Mouse (Mus musculus): ENCODE measurements at regions not wholly inside any gene's neighbourhood (a gene's known extent, or its start where the extent isn't known, plus 50 kb on each side); places are given as distances from the start of the nearest gene placed in this dataset.

DNA sequence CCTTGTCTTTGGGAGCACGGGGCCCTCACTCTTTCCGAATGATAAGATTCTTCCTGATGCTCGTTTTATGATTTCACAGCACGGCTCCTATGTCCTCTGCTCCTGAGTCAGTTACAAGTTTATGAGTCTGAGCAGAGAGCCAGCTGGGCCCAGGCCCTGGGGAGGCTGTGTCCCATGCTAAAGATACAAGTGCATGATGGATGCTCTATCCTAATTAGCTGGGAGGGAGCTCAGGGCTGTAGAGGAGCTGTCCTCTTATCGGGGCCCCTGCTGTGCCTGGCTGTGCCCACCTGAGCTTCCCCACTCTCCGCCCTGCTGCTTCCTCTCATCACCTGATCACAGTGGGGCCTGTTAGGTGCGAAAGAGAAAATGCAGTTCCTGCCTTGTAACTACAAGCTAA is 65.3 kb upstream of the Slc35c1 start:
- DNase-seq (ENCODE audit: low spot score) (no peak), ATAC-seq (ENCODE audit: insufficient read depth, low FRiP score, low TSS enrichment) (peak; percentile 58)
- Histone ChIP-seq H3K4me3 (ENCODE audit: low read depth, low read length) (no peak overlapping the region), H3K9ac (ENCODE audit: low read length) (no peak overlapping the region), H3K36me3 (ENCODE audit: control insufficient read depth, insufficient read depth, low read length) (no peaks in the 10 kb centered on the region), H3K4me2 (ENCODE audit: low read depth) (no peak overlapping the region), H3K27ac (ENCODE audit: low read depth, low read length) (no peak overlapping the region), H3K27me3 (ENCODE audit: control insufficient read depth, insufficient read depth, low read length) (no peaks in the 10 kb centered on the region), H3K9me3 (ENCODE audit: control insufficient read depth, low read length) (no peaks in the 10 kb centered on the region), H3K4me1 (ENCODE audit: control insufficient read depth, insufficient read depth, low read length) (no peaks in the 10 kb centered on the region)
- WGBS: 47% methylated on average over 7 of the region's 7 CpGs

DNA sequence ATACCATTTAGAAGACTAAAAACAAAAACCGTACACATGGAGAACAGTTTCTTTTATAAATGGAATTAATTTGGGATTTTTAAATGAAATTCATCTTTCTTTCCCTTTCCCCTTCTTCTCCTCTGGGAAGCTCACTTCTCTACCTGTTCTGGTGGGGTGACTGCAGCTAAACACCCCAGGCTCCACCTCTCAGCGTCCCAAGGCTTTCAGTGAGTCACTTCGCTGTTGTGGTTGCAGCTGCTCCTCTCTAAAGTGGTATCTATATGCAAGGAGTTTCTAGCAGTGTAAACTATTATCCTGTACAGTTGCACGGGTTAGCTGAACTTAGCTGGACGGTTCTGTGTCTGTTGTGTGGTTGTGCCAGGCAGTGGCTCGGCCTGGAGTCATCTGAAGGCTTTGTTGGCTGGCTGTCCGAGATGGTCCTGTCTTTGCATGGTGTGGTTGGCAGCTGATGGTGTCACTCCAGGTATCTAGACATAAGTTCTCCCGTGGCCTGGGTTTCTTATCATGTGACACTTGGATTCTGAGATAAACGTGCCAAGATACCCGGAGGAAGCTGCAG is 64.8 kb upstream of the Slc35c1 start:
- WGBS: 83% methylated on average over 10 of the region's 10 CpGs
- DNase-seq (ENCODE audit: low spot score) (no peak), ATAC-seq (ENCODE audit: insufficient read depth, low FRiP score, low TSS enrichment) (no peak)
- no peaks in the 10 kb centered on the region for H3K27me3 ChIP-seq (ENCODE audit: control insufficient read depth, insufficient read depth, low read length)
- H3K4me3 ChIP-seq (ENCODE audit: low read depth, low read length): no peak overlapping the region
- no peak overlapping the region for H3K9ac ChIP-seq (ENCODE audit: low read length)
- H3K4me2 ChIP-seq (ENCODE audit: low read depth): no peak overlapping the region
- H3K9me3 ChIP-seq (ENCODE audit: control insufficient read depth, low read length): no peaks in the 10 kb centered on the region
- no peaks in the 10 kb centered on the region for H3K4me1 ChIP-seq (ENCODE audit: control insufficient read depth, insufficient read depth, low read length)
- H3K36me3 ChIP-seq (ENCODE audit: control insufficient read depth, insufficient read depth, low read length): no peaks in the 10 kb centered on the region
- H3K27ac ChIP-seq (ENCODE audit: low read depth, low read length): no peak overlapping the region

- Histone ChIP-seq H3K4me3 (ENCODE audit: low read depth, low read length) (no peak overlapping the region), H3K36me3 (ENCODE audit: control insufficient read depth, insufficient read depth, low read length) (no peaks in the 10 kb centered on the region), H3K4me2 (ENCODE audit: low read depth) (no peak overlapping the region), H3K27me3 (ENCODE audit: control insufficient read depth, insufficient read depth, low read length) (no peaks in the 10 kb centered on the region), H3K4me1 (ENCODE audit: control insufficient read depth, insufficient read depth, low read length) (no peaks in the 10 kb centered on the region), H3K9me3 (ENCODE audit: control insufficient read depth, low read length) (no peaks in the 10 kb centered on the region), H3K27ac (ENCODE audit: low read depth, low read length) (no peak overlapping the region), H3K9ac (ENCODE audit: low read length) (no peak overlapping the region)
- WGBS: 92% methylated on average over 9 of the region's 9 CpGs
- ATAC-seq (ENCODE audit: insufficient read depth, low FRiP score, low TSS enrichment) (no peak), DNase-seq (ENCODE audit: low spot score) (no peak)
Measured at GRCm38 (mm10) chr2:92524346-92524905, 64.1 kb upstream of the Slc35c1 start.

DNA sequence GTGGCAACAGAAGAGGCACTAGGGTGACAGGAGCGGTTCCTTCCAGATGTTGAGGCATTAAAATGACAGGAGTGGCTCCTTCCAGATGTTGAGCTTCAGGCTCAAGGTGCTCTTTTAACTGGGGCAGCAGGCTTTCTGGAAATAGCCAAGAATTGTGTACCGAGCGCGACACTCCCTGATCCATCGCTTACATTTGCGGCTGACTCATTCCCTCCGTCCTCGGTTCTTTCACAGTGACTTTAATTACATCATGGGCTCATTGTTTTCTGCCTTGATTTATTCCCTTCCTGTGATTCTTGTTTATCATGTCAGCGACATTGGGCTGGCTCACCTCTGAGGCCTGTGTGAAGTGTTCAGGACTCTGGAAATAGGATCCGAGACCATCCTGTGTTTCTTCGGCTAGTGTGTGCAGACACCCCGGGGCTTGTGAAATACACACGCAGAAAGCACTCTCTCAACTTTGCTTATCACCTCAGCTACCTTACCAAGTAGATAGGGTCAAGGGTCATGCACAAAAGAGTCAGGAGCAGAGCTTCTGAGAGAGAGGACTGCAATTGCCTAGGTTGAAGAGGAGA is 63.1 kb upstream of the Slc35c1 start:
- H3K4me1 ChIP-seq (ENCODE audit: control insufficient read depth, insufficient read depth, low read length): no peaks in the 10 kb centered on the region
- no peaks in the 10 kb centered on the region for H3K9me3 ChIP-seq (ENCODE audit: control insufficient read depth, low read length)
- no peak overlapping the region for H3K4me3 ChIP-seq (ENCODE audit: low read depth, low read length)
- no peaks in the 10 kb centered on the region for H3K36me3 ChIP-seq (ENCODE audit: control insufficient read depth, insufficient read depth, low read length)
- no peaks in the 10 kb centered on the region for H3K27me3 ChIP-seq (ENCODE audit: control insufficient read depth, insufficient read depth, low read length)
- DNase-seq (ENCODE audit: low spot score): no peak
- ATAC-seq (ENCODE audit: insufficient read depth, low FRiP score, low TSS enrichment): no peak
- no peak overlapping the region for H3K9ac ChIP-seq (ENCODE audit: low read length)
- no peak overlapping the region for H3K4me2 ChIP-seq (ENCODE audit: low read depth)
- H3K27ac ChIP-seq (ENCODE audit: low read depth, low read length): no peak overlapping the region
- 83% methylated on average over 13 of the region's 13 CpGs for WGBS

- no peak overlapping the region for H3K9ac ChIP-seq (ENCODE audit: low read length)
- no peak overlapping the region for H3K4me2 ChIP-seq (ENCODE audit: low read depth)
- DNase-seq (ENCODE audit: low spot score): no peak
- H3K27ac ChIP-seq (ENCODE audit: low read depth, low read length): no peak overlapping the region
- H3K27me3 ChIP-seq (ENCODE audit: control insufficient read depth, insufficient read depth, low read length): no peaks in the 10 kb centered on the region
- H3K4me3 ChIP-seq (ENCODE audit: low read depth, low read length): no peak overlapping the region
- no peaks in the 10 kb centered on the region for H3K36me3 ChIP-seq (ENCODE audit: control insufficient read depth, insufficient read depth, low read length)
- H3K4me1 ChIP-seq (ENCODE audit: control insufficient read depth, insufficient read depth, low read length): no peaks in the 10 kb centered on the region
- 86% methylated on average over 8 of the region's 8 CpGs for WGBS
- ATAC-seq (ENCODE audit: insufficient read depth, low FRiP score, low TSS enrichment): no peak
- H3K9me3 ChIP-seq (ENCODE audit: control insufficient read depth, low read length): no peaks in the 10 kb centered on the region
Measured at GRCm38 (mm10) chr2:92521527-92521926, 61.2 kb upstream of the Slc35c1 start.

GRCm38 (mm10) chr2:92519396-92519795 is 59.1 kb upstream of the Slc35c1 start:
- DNase-seq (ENCODE audit: low spot score) (no peak), ATAC-seq (ENCODE audit: insufficient read depth, low FRiP score, low TSS enrichment) (no peak)
- Histone ChIP-seq H3K9me3 (ENCODE audit: control insufficient read depth, low read length) (no peaks in the 10 kb centered on the region), H3K27me3 (ENCODE audit: control insufficient read depth, insufficient read depth, low read length) (no peaks in the 10 kb centered on the region), H3K36me3 (ENCODE audit: control insufficient read depth, insufficient read depth, low read length) (no peaks in the 10 kb centered on the region), H3K27ac (ENCODE audit: low read depth, low read length) (no peak overlapping the region), H3K4me3 (ENCODE audit: low read depth, low read length) (no peak overlapping the region), H3K4me1 (ENCODE audit: control insufficient read depth, insufficient read depth, low read length) (no peaks in the 10 kb centered on the region), H3K9ac (ENCODE audit: low read length) (no peak overlapping the region), H3K4me2 (ENCODE audit: low read depth) (no peak overlapping the region)
- WGBS: 88% methylated on average over 8 of the region's 8 CpGs

GRCm38 (mm10) chr2:92518891-92519290 is 58.6 kb upstream of the Slc35c1 start:
- Histone ChIP-seq H3K4me3 (ENCODE audit: low read depth, low read length) (no peak overlapping the region), H3K4me2 (ENCODE audit: low read depth) (no peak overlapping the region), H3K9me3 (ENCODE audit: control insufficient read depth, low read length) (no peaks in the 10 kb centered on the region), H3K36me3 (ENCODE audit: control insufficient read depth, insufficient read depth, low read length) (no peaks in the 10 kb centered on the region), H3K27me3 (ENCODE audit: control insufficient read depth, insufficient read depth, low read length) (no peaks in the 10 kb centered on the region), H3K4me1 (ENCODE audit: control insufficient read depth, insufficient read depth, low read length) (no peaks in the 10 kb centered on the region), H3K27ac (ENCODE audit: low read depth, low read length) (no peak overlapping the region), H3K9ac (ENCODE audit: low read length) (no peak overlapping the region)
- ATAC-seq (ENCODE audit: insufficient read depth, low FRiP score, low TSS enrichment) (no peak), DNase-seq (ENCODE audit: low spot score) (no peak)
- WGBS: 82% methylated on average over 8 of the region's 8 CpGs

DNA sequence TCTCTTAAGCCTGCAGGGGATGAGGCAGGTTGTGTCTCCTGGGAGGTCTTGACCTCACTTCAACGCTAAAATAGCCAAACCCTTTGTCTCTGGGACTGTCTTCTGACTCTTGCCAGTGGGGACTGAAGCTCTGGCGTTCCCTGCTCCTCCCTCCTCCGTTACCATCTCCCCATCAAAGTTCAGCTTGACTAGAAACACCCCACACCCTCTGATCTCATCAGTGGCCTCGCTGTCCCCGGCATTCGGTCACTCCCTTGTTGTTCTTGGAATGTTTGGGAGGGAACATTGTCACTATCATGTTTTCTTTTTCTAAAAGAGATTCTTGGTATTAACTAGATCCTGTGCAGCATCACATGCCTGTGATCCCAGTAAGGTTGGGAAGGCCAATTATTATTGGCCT is 54.6 kb upstream of the Slc35c1 start:
- WGBS: 51% methylated on average over 6 of the region's 6 CpGs
- Histone ChIP-seq H3K27ac (ENCODE audit: low read depth, low read length) (no peak overlapping the region), H3K4me1 (ENCODE audit: control insufficient read depth, insufficient read depth, low read length) (no peaks in the 10 kb centered on the region), H3K4me3 (ENCODE audit: low read depth, low read length) (no peak overlapping the region), H3K27me3 (ENCODE audit: control insufficient read depth, insufficient read depth, low read length) (no peaks in the 10 kb centered on the region), H3K9ac (ENCODE audit: low read length) (no peak overlapping the region), H3K9me3 (ENCODE audit: control insufficient read depth, low read length) (no peaks in the 10 kb centered on the region), H3K36me3 (ENCODE audit: control insufficient read depth, insufficient read depth, low read length) (no peaks in the 10 kb centered on the region), H3K4me2 (ENCODE audit: low read depth) (no peak overlapping the region)
- ATAC-seq (ENCODE audit: insufficient read depth, low FRiP score, low TSS enrichment) (no peak), DNase-seq (ENCODE audit: low spot score) (no peak)
